Mouse (Mus musculus) heart, adult 18-20 months (tissue): ENCODE measurements around the gene Cntrob. TPM values are rescaled to one million over a fixed set of nuclear protein-coding genes. Genes with fewer than 3 reads are reported as not detected.

Source experiments
- total RNA-seq, 2 experiments: library from RNA; stranded (reverse); gene quantifications; 2 replicates each; pipeline ENCODE4 v1.2.3; 2021

Cntrob gene
- total RNA-seq, 2 experiments from 2014 or later = 2.8 TPM

Other genes with a start within 250 kb of the Cntrob start
- 10 to 100 TPM; 53.9 to 55.4 TPM for gene Vamp2, start 235.3 kb downstream of the Cntrob start, total RNA-seq
- 10 to 100 TPM; 38.8 to 48.5 TPM for gene Per1, start 228.6 kb downstream of the Cntrob start, total RNA-seq
- under 1 TPM in 1 of 2 experiments, not detected in 1; 0.15 TPM for gene Hes7, start 203.4 kb downstream of the Cntrob start, total RNA-seq
- gene 9130213A22Rik, start 201.2 kb downstream of the Cntrob start, total RNA-seq = under 1 TPM; 0.23 to 0.27 TPM
- gene Aloxe3, start 197.9 kb downstream of the Cntrob start, total RNA-seq = not detected
- not detected for gene Alox12b, start 166.8 kb downstream of the Cntrob start, total RNA-seq
- gene Alox8, start 125.9 kb downstream of the Cntrob start, total RNA-seq = 1 to 10 TPM; 1.1 to 2.2 TPM
- 1 to 10 TPM; 1.3 to 1.5 TPM for gene Gucy2e, start 86.7 kb downstream of the Cntrob start, total RNA-seq
- 10 to 100 TPM; 48.8 to 49.4 TPM for gene Trappc1, start 205 bp upstream of the Cntrob start, total RNA-seq
- under 1 TPM in 1 of 2 experiments, not detected in 1; 0.23 TPM for gene Kcnab3, start 2.5 kb upstream of the Cntrob start, total RNA-seq
- under 1 TPM; 0.41 to 0.57 TPM for gene Rnf227, start 16.7 kb upstream of the Cntrob start, total RNA-seq
- gene Chd3, start 45.6 kb upstream of the Cntrob start, total RNA-seq = 10 to 100 TPM; 16.2 to 26.3 TPM
- gene Naa38, start 71.7 kb upstream of the Cntrob start, total RNA-seq = 100 to 1,000 TPM; 112 to 118 TPM
- gene Cyb5d1, start 71.9 kb upstream of the Cntrob start, total RNA-seq = 10 to 100 TPM; 30.2 to 32.2 TPM
- gene Tmem88, start 74.5 kb upstream of the Cntrob start, total RNA-seq = 10 to 100 TPM; 10.3 to 14.3 TPM
- 10 to 100 TPM; 15.8 to 18.0 TPM for gene Kdm6b, start 89.9 kb upstream of the Cntrob start, total RNA-seq
- gene Dnah2, start 225.3 kb upstream of the Cntrob start, total RNA-seq = under 1 TPM; 0.10 to 0.51 TPM
- gene Efnb3, start 236.4 kb upstream of the Cntrob start, total RNA-seq = 100 to 1,000 TPM; 111 to 140 TPM